Mouse (Mus musculus) lung, postnatal 10 days (tissue): ENCODE measurements at regions not wholly inside any gene's neighbourhood (a gene's known extent, or its start where the extent isn't known, plus 50 kb on each side); places are given as distances from the start of the nearest gene placed in this dataset.
A peak's percentile ranks its signal among the peaks of the same experiment; 100 is the strongest.

Experiments used
- DNase-seq: peaks from one replicate; pipeline ENCODE4 v3.0.0; 2021

GRCm38 (mm10) chr4:12620756-12621270, 449.0 kb upstream of the Fam92a start:
- DNase-seq, result no peak

- no peak for DNase-seq
Observed at GRCm38 (mm10) chr4:12620059-12620755, 448.4 kb upstream of the Fam92a start.

- no peak for DNase-seq
Observed at GRCm38 (mm10) chr4:12616665-12617064, 444.9 kb upstream of the Fam92a start.

- DNase-seq, result no peak
Observed at GRCm38 (mm10) chr4:12611511-12611910, 439.7 kb upstream of the Fam92a start.

GRCm38 (mm10) chr4:12601165-12601919, 429.5 kb upstream of the Fam92a start:
- DNase-seq, result no peak

GRCm38 (mm10) chr4:12595801-12596515, 424.1 kb upstream of the Fam92a start:
- no peak for DNase-seq

GRCm38 (mm10) chr4:12592973-12593372, 421.2 kb upstream of the Fam92a start:
- no peak for DNase-seq

- no peak for DNase-seq
Observed at GRCm38 (mm10) chr4:12578102-12578501, 406.3 kb upstream of the Fam92a start.

GRCm38 (mm10) chr4:12571881-12572280, 400.1 kb upstream of the Fam92a start:
- DNase-seq, result peak; percentile 39

- DNase-seq, result no peak
Observed at GRCm38 (mm10) chr4:12570689-12571088, 398.9 kb upstream of the Fam92a start.

- no peak for DNase-seq
Observed at GRCm38 (mm10) chr4:12567643-12568042, 395.8 kb upstream of the Fam92a start.

GRCm38 (mm10) chr4:12563016-12563415, 391.2 kb upstream of the Fam92a start:
- DNase-seq, result peak; percentile 68

- DNase-seq, result no peak
Observed at GRCm38 (mm10) chr4:12560546-12560945, 388.7 kb upstream of the Fam92a start.

- DNase-seq, result no peak
Observed at GRCm38 (mm10) chr4:12560015-12560414, 388.2 kb upstream of the Fam92a start.

GRCm38 (mm10) chr4:12557105-12557504, 385.3 kb upstream of the Fam92a start:
- DNase-seq, result no peak

- no peak for DNase-seq
Observed at GRCm38 (mm10) chr4:12549265-12549664, 377.4 kb upstream of the Fam92a start.

GRCm38 (mm10) chr4:12543906-12544305, 372.1 kb upstream of the Fam92a start:
- DNase-seq, result no peak

GRCm38 (mm10) chr4:12541508-12541907, 369.7 kb upstream of the Fam92a start:
- no peak for DNase-seq

GRCm38 (mm10) chr4:12539184-12539791, 367.5 kb upstream of the Fam92a start:
- DNase-seq, result no peak

- peak; percentile 64 for DNase-seq
Observed at GRCm38 (mm10) chr4:12538694-12539121, 366.9 kb upstream of the Fam92a start.

- no peak for DNase-seq
Observed at GRCm38 (mm10) chr4:12538043-12538442, 366.2 kb upstream of the Fam92a start.

- DNase-seq, result no peak
Observed at GRCm38 (mm10) chr4:12534151-12534550, 362.3 kb upstream of the Fam92a start.

GRCm38 (mm10) chr4:12532961-12533360, 361.1 kb upstream of the Fam92a start:
- DNase-seq, result peak; percentile 14
